Mouse (Mus musculus) kidney, postnatal 0 days (tissue): Measurements from ENCODE around the gene Ruvbl2. TPM values are rescaled to one million over a fixed set of nuclear protein-coding genes. Genes with fewer than 3 reads are reported as not detected.
A peak's percentile ranks its signal among the peaks of the same experiment; 100 is the strongest.

ENCODE experiments used
- ATAC-seq: fragments of 200-750 bp; cut with Nextera tagmentation; replicated peaks from 2 replicates; pipeline ENCODE4 v1.8.0; 2017; ENCODE audit warnings: low read depth, moderate number of reproducible peaks, moderate TSS enrichment, moderate library complexity; ENCODE audit not compliant: low FRiP score
- DNase-seq: peaks from one replicate; pipeline ENCODE4 v3.0.0-alpha.2; 2016; ENCODE audit warnings: low spot score
- H3K27ac ChIP-seq: fragments of 300-500 bp; sonication (generic); 2 replicates; pipeline ENCODE4 v1.5.1; 2014; ENCODE audit warnings: mild to moderate bottlenecking
- H3K27me3 ChIP-seq: fragments of 300-500 bp; sonication (generic); 2 replicates; pipeline ENCODE4 v1.6.1; 2014; ENCODE audit warnings: low read length, mixed read lengths; ENCODE audit not compliant: insufficient read depth
- H3K36me3 ChIP-seq: fragments of 300-500 bp; sonication (generic); 2 replicates; pipeline ENCODE4 v1.6.1; 2014; ENCODE audit warnings: low read length, mixed read lengths; ENCODE audit not compliant: insufficient read depth
- H3K4me1 ChIP-seq: fragments of 300-500 bp; sonication (generic); replicated peaks from 2 replicates; pipeline ENCODE4 v1.6.1; 2014; ENCODE audit warnings: antibody characterized with exemption, low read length, mixed read lengths; ENCODE audit not compliant: insufficient read depth
- H3K4me2 ChIP-seq: fragments of 300-500 bp; sonication (generic); 2 replicates; pipeline ENCODE4 v1.6.1; 2014; ENCODE audit warnings: mild to moderate bottlenecking, low read length, moderate library complexity, mixed read lengths
- H3K4me3 ChIP-seq: fragments of 300-500 bp; sonication (generic); replicated peaks from 2 replicates; pipeline ENCODE4 v1.5.1; 2014; ENCODE audit warnings: low read depth, low read length
- H3K9ac ChIP-seq: fragments of 300-500 bp; sonication (generic); 2 replicates; pipeline ENCODE4 v1.6.1; 2014; ENCODE audit warnings: low read depth, low read length
- H3K9me3 ChIP-seq: fragments of 300-500 bp; sonication (generic); replicated peaks from 2 replicates; pipeline ENCODE4 v1.6.1; 2016; ENCODE audit warnings: low read length, inconsistent platforms, mixed read lengths
- CTCF ChIP-seq: IDR thresholded peaks from 2 replicates; pipeline ENCODE4 v1.5.1; 2016; ENCODE audit warnings: antibody characterized with exemption, low read depth, mild to moderate bottlenecking, moderate library complexity
- WGBS: fragments of 180-500 bp; shearing (Covaris S2); extraction: QIAGEN DNeasy Blood & Tissue Kit; methylation state at CpG from one replicate; pipeline ENCODE4 v1.1.7; 2014; 5-methylcytosine and 5-hydroxymethylcytosine counted together
- polyA plus RNA-seq: library from polyadenylated mRNA; unstranded; fragments of >200 nt; fragmentation: Nextera tagmentation; extraction: Ambion mirVana; gene quantifications from 2 replicates; pipeline ENCODE4 v1.2.1, GENCODE M21; 2015

The Ruvbl2 gene
- polyA plus RNA-seq, 1 experiment from 2014 or later = 94.6 TPM

GRCm38 (mm10) chr7:45449974-45450373, 12.1 kb upstream of the Ruvbl2 start:
- ATAC-seq = no peak
- no peak overlapping the region for H3K9ac ChIP-seq
- H3K27ac ChIP-seq = no peak overlapping the region
- TF ChIP-seq CTCF = no peak
- no peaks in the 10 kb centered on the region for H3K4me1 ChIP-seq
- H3K9me3 ChIP-seq = no peaks in the 10 kb centered on the region
- peaks cover 20% of the 10 kb centered on the region for H3K36me3 ChIP-seq
- no peak for DNase-seq
- WGBS = 88% methylated on average over 1 of the region's 1 CpGs
- H3K27me3 ChIP-seq = no peaks in the 10 kb centered on the region
- H3K4me3 ChIP-seq = no peak overlapping the region
- H3K4me2 ChIP-seq = no peak overlapping the region

- Histone ChIP-seq H3K4me1 (no peaks in the 10 kb centered on the region), H3K36me3 (peaks cover 33% of the 10 kb centered on the region), H3K27ac (peak overlapping the region; percentile 40), H3K9ac (no peak overlapping the region), H3K9me3 (no peaks in the 10 kb centered on the region), H3K4me2 (no peak overlapping the region), H3K4me3 (no peak overlapping the region), H3K27me3 (no peaks in the 10 kb centered on the region)
- ATAC-seq = 0 out of 2 replicates have a peak, but pooled peaks have one; percentile 6
- DNase-seq = peak; percentile 82
- peak; percentile 70 for TF ChIP-seq CTCF
- whole genome bisulfite sequencing = 35% methylated on average over 11 of the region's 11 CpGs
These were observed 9.6 kb upstream of the Ruvbl2 start for GRCm38 (mm10) chr7:45447325-45447990.

GRCm38 (mm10) chr7:45446589-45446988, 8.7 kb upstream of the Ruvbl2 start:
- Histone ChIP-seq H3K36me3 (peaks cover 38% of the 10 kb centered on the region), H3K4me2 (no peak overlapping the region)
- ATAC-seq = no peak

GRCm38 (mm10) chr7:45443526-45444420, 5.9 kb upstream of the Ruvbl2 start:
- TF ChIP-seq CTCF = no peak
- Histone ChIP-seq H3K9me3 (no peaks in the 10 kb centered on the region), H3K4me1 (no peaks in the 10 kb centered on the region), H3K27ac (no peak overlapping the region), H3K4me2 (no peak overlapping the region), H3K4me3 (no peak overlapping the region), H3K27me3 (no peaks in the 10 kb centered on the region), H3K36me3 (peaks cover 34% of the 10 kb centered on the region), H3K9ac (no peak overlapping the region)
- WGBS = 83% methylated on average over 22 of the region's 22 CpGs
- ATAC-seq (no peak), DNase-seq (no peak)

More at GRCm38 (mm10) chr7:45446589-45446988, 8.7 kb upstream of the Ruvbl2 start:
- Histone ChIP-seq H3K9me3 (no peaks in the 10 kb centered on the region), H3K27ac (no peak overlapping the region), H3K27me3 (no peaks in the 10 kb centered on the region), H3K9ac (no peak overlapping the region), H3K4me1 (no peaks in the 10 kb centered on the region), H3K4me3 (no peak overlapping the region)
- no peak for DNase-seq
- no peak for TF ChIP-seq CTCF

GRCm38 (mm10) chr7:45437046-45437445, 850 bp downstream of the Ruvbl2 start:
- no peak for TF ChIP-seq CTCF
- H3K27ac ChIP-seq = 0 out of 2 replicates have a peak overlapping the region, but pooled peaks have one; percentile 13
- no peaks in the 10 kb centered on the region for H3K9me3 ChIP-seq
- no peaks in the 10 kb centered on the region for H3K27me3 ChIP-seq
- DNase-seq = no peak
- 42% methylated on average over 6 of the region's 6 CpGs for WGBS
- no peak overlapping the region; the same call in 1 of the 2 replicates for H3K4me2 ChIP-seq
- 0 out of 2 replicates have a peak, but pooled peaks cover 5% of the 10 kb centered on the region for H3K36me3 ChIP-seq
- H3K4me1 ChIP-seq = peaks cover 30% of the 10 kb centered on the region
- no peak for ATAC-seq
- no peak overlapping the region for H3K4me3 ChIP-seq
- H3K9ac ChIP-seq = no peak overlapping the region

- H3K9me3 ChIP-seq = no peaks in the 10 kb centered on the region
- no peak overlapping the region for H3K27ac ChIP-seq
- WGBS = 97% methylated on average over 5 of the region's 5 CpGs
- ATAC-seq (no peak), DNase-seq (no peak)
- H3K36me3 ChIP-seq = 0 out of 2 replicates have a peak, but pooled peaks cover 1% of the 10 kb centered on the region
- no peak overlapping the region for H3K4me3 ChIP-seq
- H3K4me1 ChIP-seq = peaks cover 30% of the 10 kb centered on the region
- TF ChIP-seq CTCF = no peak
- H3K9ac ChIP-seq = no peak overlapping the region
- peak overlapping the region; percentile 64; the same call in 1 of the 2 replicates for H3K4me2 ChIP-seq
- H3K27me3 ChIP-seq = no peaks in the 10 kb centered on the region
These were observed 1.5 kb downstream of the Ruvbl2 start for GRCm38 (mm10) chr7:45436444-45436843.
